Mouse (Mus musculus) CH12.LX (cell line): ENCODE measurements around the gene Bglap3. TPM values are rescaled to one million over a fixed set of nuclear protein-coding genes. Genes with fewer than 3 reads are reported as not detected.

ENCODE experiments used
- DNase-seq: peaks from one replicate; pipeline ENCODE4 v3.0.0-alpha.2; 2013; ENCODE audit errors: extremely low read depth
- H3K27ac ChIP-seq: 2 replicates; pipeline ENCODE4 v1.5.1; 2012; ENCODE audit warnings: low read depth, mild to moderate bottlenecking, control low read depth, moderate library complexity; ENCODE audit not compliant: insufficient read depth
- H3K27me3 ChIP-seq: replicated peaks from 2 replicates; pipeline ENCODE3; 2012; ENCODE audit warnings: inconsistent platforms
- H3K36me3 ChIP-seq, 2 experiments: replicated peaks in 1 of 2; 2 replicates each; pipeline versions ENCODE3 to v1.6.1; 2012; ENCODE audit warnings: inconsistent platforms in 1 of 2, low read length in 1 of 2, mild to moderate bottlenecking in 1 of 2, mixed read lengths in 1 of 2, moderate library complexity in 1 of 2; ENCODE audit not compliant: control insufficient read depth in 1 of 2, insufficient read depth in 1 of 2
- H3K4me1 ChIP-seq, 2 experiments: 2 replicates each; pipeline ENCODE4 v1.6.1; 2012; ENCODE audit warnings: inconsistent platforms in 1 of 2, moderate library complexity in 1 of 2; ENCODE audit not compliant: insufficient read depth in 2 of 2, control insufficient read depth in 1 of 2
- H3K4me2 ChIP-seq: 2 replicates; pipeline ENCODE4 v1.6.1; 2012; ENCODE audit warnings: low read depth, mild to moderate bottlenecking, control low read depth; ENCODE audit not compliant: poor library complexity, insufficient read depth, severe bottlenecking
- H3K4me3 ChIP-seq, 3 experiments: fragments of 150-350 bp in 1 of 3; sonication (generic) in 1 of 3; replicated peaks in 1 of 3; 2 replicates each; pipeline versions ENCODE3 to v1.5.1; 2011 to 2012; ENCODE audit warnings: low read depth in 2 of 3, low read length in 2 of 3, mild to moderate bottlenecking in 2 of 3, moderate library complexity in 2 of 3, control low read depth in 1 of 3, improper control_type of control experiment in 1 of 3, inconsistent platforms in 1 of 3, mixed read lengths in 1 of 3; ENCODE audit not compliant: poor library complexity in 1 of 3
- H3K79me2 ChIP-seq: replicated peaks from 2 replicates; pipeline ENCODE4 v1.6.1; 2012; ENCODE audit warnings: mild to moderate bottlenecking, moderate library complexity; ENCODE audit not compliant: control insufficient read depth, poor library complexity, insufficient read depth, severe bottlenecking; ENCODE audit errors: extremely low read depth
- H3K9ac ChIP-seq: 2 replicates; pipeline ENCODE4 v1.6.1; 2012; ENCODE audit warnings: low read depth, mild to moderate bottlenecking, control low read depth, moderate library complexity; ENCODE audit not compliant: insufficient read depth
- H3K9me3 ChIP-seq: replicated peaks from 2 replicates; pipeline ENCODE3; 2012; ENCODE audit warnings: low read length, inconsistent platforms, mixed read lengths
- BHLHE40 ChIP-seq: IDR thresholded peaks from 2 replicates; pipeline ENCODE4 v1.6.1; 2011; ENCODE audit warnings: mild to moderate bottlenecking, low read depth, low read length, improper control_type of control experiment
- CHD1 ChIP-seq: IDR thresholded peaks from 2 replicates; pipeline ENCODE4 v1.6.1; 2012; ENCODE audit warnings: low read depth, low read length, improper control_type of control experiment, inconsistent platforms
- CHD2 ChIP-seq: IDR thresholded peaks from 2 replicates; pipeline ENCODE4 v1.6.1; 2011; ENCODE audit warnings: low read length, improper control_type of control experiment
- CTCF ChIP-seq, 2 experiments: IDR thresholded peaks in 1 of 2; conservative IDR thresholded peaks in 1 of 2; 2 replicates each; pipeline ENCODE4 v1.5.1; 2011 to 2012; ENCODE audit warnings: low read depth in 2 of 2, low read length in 2 of 2, improper control_type of control experiment in 1 of 2, inconsistent platforms in 1 of 2, mild to moderate bottlenecking in 1 of 2, moderate library complexity in 1 of 2
- E2F4 ChIP-seq: IDR thresholded peaks from 2 replicates; pipeline ENCODE4 v1.6.1; 2011; ENCODE audit warnings: low read depth, low read length, improper control_type of control experiment; ENCODE audit not compliant: insufficient replicate concordance
- ELF1 ChIP-seq: IDR thresholded peaks from 2 replicates; pipeline ENCODE4 v1.6.1; 2014; ENCODE audit warnings: low read depth, mild to moderate bottlenecking, inconsistent platforms, low read length, improper control_type of control experiment
- EP300 ChIP-seq: IDR thresholded peaks from 2 replicates; pipeline ENCODE4 v1.6.1; 2011; ENCODE audit warnings: low read length, improper control_type of control experiment
- ETS1 ChIP-seq: conservative IDR thresholded peaks from 2 replicates; pipeline ENCODE4 v1.6.1; 2012; ENCODE audit warnings: low read depth, mild to moderate bottlenecking, inconsistent platforms, low read length, improper control_type of control experiment, moderate library complexity
- GABPA ChIP-seq: IDR thresholded peaks from 2 replicates; pipeline ENCODE4 v1.6.1; 2012; ENCODE audit warnings: low read depth, low read length, improper control_type of control experiment, inconsistent platforms; ENCODE audit not compliant: insufficient replicate concordance
- HCFC1 ChIP-seq: IDR thresholded peaks from 2 replicates; pipeline ENCODE4 v1.6.1; 2012; ENCODE audit warnings: low read depth, mild to moderate bottlenecking, inconsistent platforms, low read length, improper control_type of control experiment
- JUN ChIP-seq: IDR thresholded peaks from 2 replicates; pipeline ENCODE4 v1.6.1; 2011; ENCODE audit warnings: low read depth, mild to moderate bottlenecking, low read length, improper control_type of control experiment, moderate library complexity; ENCODE audit not compliant: insufficient read depth
- JUND ChIP-seq: conservative IDR thresholded peaks from 2 replicates; pipeline ENCODE4 v1.6.1; 2011; ENCODE audit warnings: low read depth, low read length, improper control_type of control experiment
- KAT2A ChIP-seq: IDR thresholded peaks from 2 replicates; pipeline ENCODE4 v1.6.1; 2012; ENCODE audit warnings: low read length, improper control_type of control experiment, inconsistent platforms; ENCODE audit not compliant: insufficient replicate concordance
- MAFK ChIP-seq: IDR thresholded peaks from 2 replicates; pipeline ENCODE4 v1.6.1; 2011; ENCODE audit warnings: low read length, improper control_type of control experiment; ENCODE audit not compliant: insufficient replicate concordance
- MAX ChIP-seq: IDR thresholded peaks from 2 replicates; pipeline ENCODE4 v1.6.1; 2011; ENCODE audit warnings: low read length, improper control_type of control experiment
- MEF2A ChIP-seq: IDR thresholded peaks from 2 replicates; pipeline ENCODE4 v1.6.1; 2014; ENCODE audit warnings: low read depth, mild to moderate bottlenecking, inconsistent platforms, low read length, improper control_type of control experiment, borderline replicate concordance
- MXI1 ChIP-seq: IDR thresholded peaks from 2 replicates; pipeline ENCODE4 v1.6.1; 2011; ENCODE audit warnings: mild to moderate bottlenecking, low read depth, low read length, improper control_type of control experiment
- NELFE ChIP-seq: IDR thresholded peaks from 2 replicates; pipeline ENCODE4 v1.6.1; 2011; ENCODE audit warnings: low read depth, low read length, improper control_type of control experiment
- PAX5 ChIP-seq: IDR thresholded peaks from 2 replicates; pipeline ENCODE4 v1.6.1; 2012; ENCODE audit warnings: low read length, inconsistent platforms, mixed read lengths
- POLR2AphosphoS2 ChIP-seq: IDR thresholded peaks from 2 replicates; pipeline ENCODE4 v1.6.1; 2011; ENCODE audit warnings: low read depth, low read length, improper control_type of control experiment
- RAD21 ChIP-seq: IDR thresholded peaks from 2 replicates; pipeline ENCODE4 v1.6.1; 2011; ENCODE audit warnings: low read depth, mild to moderate bottlenecking, low read length, improper control_type of control experiment, moderate library complexity
- RCOR1 ChIP-seq: conservative IDR thresholded peaks from 2 replicates; pipeline ENCODE4 v1.6.1; 2012; ENCODE audit warnings: low read depth, mild to moderate bottlenecking, inconsistent platforms, low read length, improper control_type of control experiment
- SIN3A ChIP-seq: IDR thresholded peaks from 2 replicates; pipeline ENCODE4 v1.6.1; 2012; ENCODE audit warnings: low read length, improper control_type of control experiment, inconsistent platforms
- SMC3 ChIP-seq: IDR thresholded peaks from 2 replicates; pipeline ENCODE4 v1.6.1; 2011; ENCODE audit warnings: low read depth, low read length, improper control_type of control experiment
- TCF12 ChIP-seq: IDR thresholded peaks from 2 replicates; pipeline ENCODE4 v1.6.1; 2014; ENCODE audit warnings: low read depth, mild to moderate bottlenecking, inconsistent platforms, low read length, improper control_type of control experiment
- UBTF ChIP-seq: IDR thresholded peaks from 2 replicates; pipeline ENCODE4 v1.6.1; 2012; ENCODE audit warnings: low read depth, mild to moderate bottlenecking, inconsistent platforms, low read length, improper control_type of control experiment, moderate library complexity
- USF1 ChIP-seq: IDR thresholded peaks from 2 replicates; pipeline ENCODE4 v1.6.1; 2014; ENCODE audit warnings: low read depth, mild to moderate bottlenecking, inconsistent platforms, low read length, improper control_type of control experiment
- ZKSCAN1 ChIP-seq: IDR thresholded peaks from 2 replicates; pipeline ENCODE4 v1.6.1; 2012; ENCODE audit warnings: low read depth, inconsistent platforms, low read length, improper control_type of control experiment, borderline replicate concordance
- ZMIZ1 ChIP-seq: IDR thresholded peaks from 2 replicates; pipeline ENCODE4 v1.6.1; 2012; ENCODE audit warnings: low read depth, mild to moderate bottlenecking, inconsistent platforms, low read length, improper control_type of control experiment
- ZNF384 ChIP-seq: IDR thresholded peaks from 2 replicates; pipeline ENCODE4 v1.6.1; 2012; ENCODE audit warnings: low read depth, low read length, improper control_type of control experiment, inconsistent platforms
- dilution Hi-C: fragments of 300-500 bp; cut with MboI; formaldehyde crosslinking; loops from 2 replicates; pipeline ENCODE4 v1.14.3; 2020; ENCODE audit warnings: low sequenced_read_pairs; ENCODE audit not compliant: extremely low pct_unique_long_range_greater_than_20kb, extremely low pct_ligation_motif_present
- in situ Hi-C: fragments of 300-500 bp; cut with MboI; formaldehyde crosslinking; loops from 3 replicates; pipeline ENCODE4 v1.14.3; 2019; ENCODE audit warnings: low sequenced_read_pairs, low pct_ligation_motif_present, low pct_unique_long_range_greater_than_20kb, mixed read lengths
- polyA plus RNA-seq: library from polyadenylated mRNA; unstranded; fragments of >175 nt; gene quantifications from 2 replicates; pipeline ENCODE4 v1.2.1, GENCODE M21; 2012; ENCODE audit warnings: low read depth; ENCODE audit not compliant: insufficient read length
- total RNA-seq, 2 experiments: library from RNA; depleted of rRNA; stranded (reverse); fragments of 300-350 nt in 1 of 2; fragments of >200 nt in 1 of 2; gene quantifications; 2 replicates each; pipeline ENCODE4 v1.2.3; 2012 to 2014

Gene Bglap3
- total and polyA plus RNA-seq, 3 experiments, result 1.0 to 2.7 (median 2.0) TPM

DNA sequence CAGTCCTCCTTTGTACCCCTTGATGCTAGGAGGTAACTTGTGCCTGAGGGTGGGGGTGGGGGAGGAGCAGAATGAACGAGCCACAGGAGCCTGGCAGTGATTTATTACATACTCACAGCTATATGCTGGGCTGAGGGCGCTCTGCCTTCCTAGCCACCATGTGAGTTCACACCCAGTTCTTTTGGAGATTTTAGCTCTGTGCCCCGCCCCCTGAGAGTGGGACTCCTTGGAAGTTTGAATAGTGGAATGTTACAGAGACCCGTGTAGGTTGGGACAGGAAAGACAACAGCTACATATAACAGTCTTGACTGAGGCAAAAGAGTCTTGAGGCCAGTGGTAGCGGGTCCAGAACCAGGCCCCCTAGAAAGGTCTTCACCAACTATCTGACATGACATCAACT, 43.6 kb downstream of the Bglap3 start:
- TF ChIP-seq CHD1 (no peak), PAX5 (no peak), SIN3A (no peak), ZNF384 (no peak), CTCF (conservative IDR thresholded peaks at IDR 0.05 in 1 of 2, IDR thresholded peaks at IDR 0.05 in 1 of 2; ENCODE audit: low read depth in 2 of 2, low read length in 2 of 2) (no peak), RAD21 (no peak), MEF2A (no peak), RCOR1 (no peak), ETS1 (no peak), MAX (no peak), USF1 (no peak), SMC3 (no peak), CHD2 (no peak), POLR2AphosphoS2 (no peak), E2F4 (no peak), ELF1 (no peak)
- DNase-seq, result no peak
- in situ Hi-C loops (no loop called here), dilution Hi-C loops (no loop called here)
- Histone ChIP-seq H3K27me3 (no peaks in the 10 kb centered on the region), H3K4me3 (no peak overlapping the region), H3K27ac (no peak overlapping the region), H3K4me2 (no peak overlapping the region), H3K79me2 (no peaks in the 10 kb centered on the region; the same call in 1 of the 2 replicates), H3K9me3 (no peaks in the 10 kb centered on the region), H3K9ac (no peak overlapping the region), H3K36me3 (peaks cover 26 to 64% of the 10 kb centered on the region in 2 experiments), H3K4me1 (peaks cover 10 to 25% of the 10 kb centered on the region in 2 experiments)

DNA sequence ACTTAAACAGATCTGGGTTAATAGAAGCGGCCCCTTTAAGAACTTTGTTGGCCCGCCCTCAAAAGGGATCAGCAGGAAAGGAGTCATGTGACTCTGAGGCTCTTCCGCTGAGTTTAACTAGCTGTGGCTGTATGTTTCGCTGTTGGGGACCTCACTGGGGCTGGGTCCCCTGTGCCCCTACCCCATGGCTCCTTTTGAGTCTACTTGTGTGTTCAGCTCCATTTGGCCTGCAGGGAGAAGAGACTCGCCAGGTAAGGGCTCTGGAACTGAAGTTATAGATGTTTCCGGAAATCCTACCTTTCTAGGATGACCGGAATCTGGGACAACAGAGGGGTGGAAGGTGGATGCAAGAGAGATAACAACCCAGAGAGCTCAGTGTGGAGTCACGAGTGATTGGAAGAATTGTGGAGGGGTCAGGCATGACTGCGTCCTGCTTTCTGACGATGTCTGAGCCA, 47.6 kb downstream of the Bglap3 start, which contains the start of gene Glmp:
TSS of gene Glmp (plus strand) at position 73 of the 455 bp plus-strand sequence.
- Histone ChIP-seq H3K9me3 (no peaks in the 10 kb centered on the region), H3K4me3 (peak within 1 kb of the TSS; percentile 66 to 100 (median 94)), H3K27ac (no peak within 1 kb of the TSS), H3K4me1 (peaks cover 2 to 14% of the 10 kb centered on the region in 2 experiments; a peak in 2 of 4 replicates), H3K36me3 (peaks cover 50 to 81% of the 10 kb centered on the region in 2 experiments), H3K79me2 (no peaks in the 10 kb centered on the region; the same call in 1 of the 2 replicates), H3K27me3 (no peaks in the 10 kb centered on the region), H3K9ac (peak within 1 kb of the TSS; percentile 99), H3K4me2 (peak within 1 kb of the TSS; percentile 63)
- dilution Hi-C loops, result no loop called here
- DNase-seq, result peak; percentile 75
- in situ Hi-C loops, result no loop called here
- TF ChIP-seq POLR2AphosphoS2, result 0 out of 2 replicates have a peak, but pooled peaks have one; percentile 65
- TF ChIP-seq GABPA, result no peak
- TF ChIP-seq CTCF (conservative IDR thresholded peaks at IDR 0.05 in 1 of 2, IDR thresholded peaks at IDR 0.05 in 1 of 2; ENCODE audit: low read depth in 2 of 2, low read length in 2 of 2), result no peak
- no peak for TF ChIP-seq ZNF384
- TF ChIP-seq ELF1, result peak; percentile 73
- TF ChIP-seq RAD21, result no peak
- 0 out of 2 replicates have a peak, but pooled peaks have one; percentile 39 for TF ChIP-seq ZMIZ1
- TF ChIP-seq BHLHE40, result peak; percentile 72
- TF ChIP-seq UBTF, result no peak
- TF ChIP-seq SMC3, result no peak
- TF ChIP-seq KAT2A, result 0 out of 2 replicates have a peak, but pooled peaks have one; percentile 41
- TF ChIP-seq USF1, result peak; percentile 88
- TF ChIP-seq E2F4, result 0 out of 2 replicates have a peak, but pooled peaks have one; percentile 25
- no peak for TF ChIP-seq MEF2A
- TF ChIP-seq JUND, result no peak
- TF ChIP-seq RCOR1, result no peak
- peak; percentile 68; the same call in 1 of the 2 replicates for TF ChIP-seq MAX
- no peak for TF ChIP-seq JUN
- TF ChIP-seq CHD2, result no peak
- TF ChIP-seq NELFE, result peak; percentile 84
- TF ChIP-seq TCF12, result peak; percentile 62; the same call in 1 of the 2 replicates
- peak; percentile 75; the same call in 1 of the 2 replicates for TF ChIP-seq MXI1
- TF ChIP-seq ZKSCAN1, result no peak
- TF ChIP-seq HCFC1, result peak; percentile 73
- no peak for TF ChIP-seq MAFK
- TF ChIP-seq EP300, result no peak
